Mouse (Mus musculus): ENCODE measurements around the gene Sh2d1b1. TPM values are rescaled to one million over a fixed set of nuclear protein-coding genes. Genes with fewer than 3 reads are reported as not detected.
A peak's percentile ranks its signal among the peaks of the same experiment; 100 is the strongest.
"Not testable (repeated sequence)": the region's sequence is repeated elsewhere in the genome, so short reads cannot be mapped to it uniquely, and the experiment has no call there.

Sh2d1b1 gene
- polyA plus RNA-seq (2012; fragmentation: generic; extraction: Trizol): 0.05 TPM

DNA sequence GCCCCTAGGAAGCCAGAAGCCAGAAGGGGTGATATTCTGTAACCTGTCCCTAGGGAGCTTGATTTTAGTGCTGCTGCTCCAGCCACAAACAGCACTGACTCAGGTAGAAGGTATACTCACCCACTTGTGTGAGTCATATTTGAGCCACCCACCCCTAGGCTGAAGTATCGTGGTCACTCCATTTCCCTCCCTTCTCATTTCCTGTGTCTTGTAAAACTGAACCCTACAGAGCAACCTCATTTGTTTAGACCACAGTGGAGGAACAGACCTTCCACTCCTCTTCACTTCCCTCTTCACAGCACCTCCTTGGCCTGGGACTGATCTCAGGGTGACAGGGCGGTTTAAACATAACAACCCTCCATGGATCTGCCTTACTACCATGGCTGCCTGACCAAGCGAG lies at the start of gene Sh2d1b1:
TSS of gene Sh2d1b1 (plus strand) at position 305 of the 400 bp plus-strand sequence.
- Histone ChIP-seq H3K4me2 (ENCODE audit: low read depth) (no peak within 1 kb of the TSS), H3K79me2 (ENCODE audit: control insufficient read depth, insufficient read depth) (no peaks in the 10 kb centered on the region), H3ac (ENCODE audit: control insufficient read depth, insufficient read length) (no peak within 1 kb of the TSS), H3K4me3 (no peak within 1 kb of the TSS), H3K36me3 (ENCODE audit: control insufficient read depth, insufficient read depth) (no peaks in the 10 kb centered on the region), H3K27me3 (ENCODE audit: control insufficient read depth, insufficient read depth, insufficient read length) (no peaks in the 10 kb centered on the region)
- TF ChIP-seq SRF (IDR thresholded peaks at IDR 0.05; ENCODE audit: control insufficient read depth, insufficient read length, low read depth): no peak
- no peak for TF ChIP-seq CEBPB (IDR thresholded peaks at IDR 0.05; ENCODE audit: insufficient read depth, poor library complexity, severe bottlenecking)
- no peak for TF ChIP-seq TCF12 (IDR thresholded peaks at IDR 0.05; ENCODE audit: insufficient read depth, poor library complexity, severe bottlenecking)
- no peak for TF ChIP-seq MYOG (IDR thresholded peaks at IDR 0.05; ENCODE audit: control insufficient read depth in 1 of 3, insufficient read depth in 1 of 3, insufficient read length in 2 of 3, low read depth in 2 of 3)
- TF ChIP-seq REST (IDR thresholded peaks at IDR 0.05; ENCODE audit: insufficient read depth, insufficient read length): no peak
- TF ChIP-seq MYOD1 (IDR thresholded peaks at IDR 0.05; ENCODE audit: control insufficient read depth in 1 of 3, insufficient read length in 2 of 3, low read depth in 2 of 3): no peak
- TF ChIP-seq E2F4 (IDR thresholded peaks at IDR 0.05; ENCODE audit: insufficient read depth): no peak
- TF ChIP-seq USF1 (IDR thresholded peaks at IDR 0.05; ENCODE audit: low read depth): no peak
- no peak for TF ChIP-seq POLR2AphosphoS2 (IDR thresholded peaks at IDR 0.05; ENCODE audit: insufficient read length, low read depth)
- TF ChIP-seq TCF3 (IDR thresholded peaks at IDR 0.05; ENCODE audit: insufficient read length, low read depth): no peak

- not testable (repeated sequence) for H3ac ChIP-seq (ENCODE audit: control insufficient read depth, insufficient read length); H3K36me3 ChIP-seq (ENCODE audit: control insufficient read depth, insufficient read depth); H3K4me3 ChIP-seq; H3K79me2 ChIP-seq (ENCODE audit: control insufficient read depth, insufficient read depth); H3K4me2 ChIP-seq (ENCODE audit: low read depth)
- H3K27me3 ChIP-seq (ENCODE audit: control insufficient read depth, insufficient read depth, insufficient read length): peaks cover 13% of the 10 kb centered on the region
Observed at GRCm38 (mm10) chr1:170232688-170233087, 44.4 kb upstream of the Sh2d1b1 start, which contains the start of gene Sh2d1b2. Gene Sh2d1b2, plus strand, starts transcription at chr1:170232749.

- no peaks in the 10 kb centered on the region for H3K36me3 ChIP-seq (ENCODE audit: control insufficient read depth, insufficient read depth)
- no peak overlapping the region for H3K4me2 ChIP-seq (ENCODE audit: low read depth)
- TF ChIP-seq MYOD1 (IDR thresholded peaks at IDR 0.05; ENCODE audit: control insufficient read depth in 1 of 3, insufficient read length in 2 of 3, low read depth in 2 of 3) (no peak), TCF3 (IDR thresholded peaks at IDR 0.05; ENCODE audit: insufficient read length, low read depth) (no peak), SRF (IDR thresholded peaks at IDR 0.05; ENCODE audit: control insufficient read depth, insufficient read length, low read depth) (no peak), E2F4 (IDR thresholded peaks at IDR 0.05; ENCODE audit: insufficient read depth) (no peak), MAX (IDR thresholded peaks at IDR 0.05; ENCODE audit: low read depth) (no peak), MYOG (IDR thresholded peaks at IDR 0.05; ENCODE audit: control insufficient read depth in 1 of 3, insufficient read depth in 1 of 3, insufficient read length in 2 of 3, low read depth in 2 of 3) (no peak), POLR2A (IDR thresholded peaks at IDR 0.05; ENCODE audit: insufficient read length, low read depth) (no peak), CEBPB (IDR thresholded peaks at IDR 0.05; ENCODE audit: insufficient read depth, poor library complexity, severe bottlenecking) (no peak), USF1 (IDR thresholded peaks at IDR 0.05; ENCODE audit: low read depth) (no peak)
- H3K79me2 ChIP-seq (ENCODE audit: control insufficient read depth, insufficient read depth): no peaks in the 10 kb centered on the region
- peaks cover 15% of the 10 kb centered on the region for H3K27me3 ChIP-seq (ENCODE audit: control insufficient read depth, insufficient read depth, insufficient read length)
- H3ac ChIP-seq (ENCODE audit: control insufficient read depth, insufficient read length): no peak overlapping the region
- H3K4me3 ChIP-seq: no peak overlapping the region
Observed at GRCm38 (mm10) chr1:170245016-170245415, 32.1 kb upstream of the Sh2d1b1 start.

GRCm38 (mm10) chr1:170254893-170255559 lies 22.1 kb upstream of the Sh2d1b1 start:
- TF ChIP-seq REST (IDR thresholded peaks at IDR 0.05; ENCODE audit: insufficient read depth, insufficient read length) (no peak), TCF3 (IDR thresholded peaks at IDR 0.05; ENCODE audit: insufficient read length, low read depth) (no peak), SRF (IDR thresholded peaks at IDR 0.05; ENCODE audit: control insufficient read depth, insufficient read length, low read depth) (no peak), MYOG (IDR thresholded peaks at IDR 0.05; ENCODE audit: control insufficient read depth in 1 of 3, insufficient read depth in 1 of 3, insufficient read length in 2 of 3, low read depth in 2 of 3) (no peak), USF1 (IDR thresholded peaks at IDR 0.05; ENCODE audit: low read depth) (no peak), POLR2AphosphoS2 (IDR thresholded peaks at IDR 0.05; ENCODE audit: insufficient read length, low read depth) (no peak), MAX (IDR thresholded peaks at IDR 0.05; ENCODE audit: low read depth) (no peak), E2F4 (IDR thresholded peaks at IDR 0.05; ENCODE audit: insufficient read depth) (no peak), CEBPB (IDR thresholded peaks at IDR 0.05; ENCODE audit: insufficient read depth, poor library complexity, severe bottlenecking) (no peak), TCF12 (IDR thresholded peaks at IDR 0.05; ENCODE audit: insufficient read depth, poor library complexity, severe bottlenecking) (no peak), MYOD1 (IDR thresholded peaks at IDR 0.05; ENCODE audit: control insufficient read depth in 1 of 3, insufficient read length in 2 of 3, low read depth in 2 of 3) (no peak), POLR2A (IDR thresholded peaks at IDR 0.05; ENCODE audit: insufficient read length, low read depth) (no peak)
- no peaks in the 10 kb centered on the region for H3K36me3 ChIP-seq (ENCODE audit: control insufficient read depth, insufficient read depth)

GRCm38 (mm10) chr1:170255560-170255910 lies 21.6 kb upstream of the Sh2d1b1 start:
- Histone ChIP-seq H3K79me2 (ENCODE audit: control insufficient read depth, insufficient read depth) (no peaks in the 10 kb centered on the region), H3K36me3 (ENCODE audit: control insufficient read depth, insufficient read depth) (no peaks in the 10 kb centered on the region), H3K27me3 (ENCODE audit: control insufficient read depth, insufficient read depth, insufficient read length) (no peaks in the 10 kb centered on the region), H3ac (ENCODE audit: control insufficient read depth, insufficient read length) (no peak overlapping the region), H3K4me2 (ENCODE audit: low read depth) (peak overlapping the region; percentile 60), H3K4me3 (no peak overlapping the region)
- no peak for TF ChIP-seq MYOD1 (IDR thresholded peaks at IDR 0.05; ENCODE audit: control insufficient read depth in 1 of 3, insufficient read length in 2 of 3, low read depth in 2 of 3)
- TF ChIP-seq TCF12 (IDR thresholded peaks at IDR 0.05; ENCODE audit: insufficient read depth, poor library complexity, severe bottlenecking): no peak
- TF ChIP-seq MAX (IDR thresholded peaks at IDR 0.05; ENCODE audit: low read depth): no peak
- no peak for TF ChIP-seq TCF3 (IDR thresholded peaks at IDR 0.05; ENCODE audit: insufficient read length, low read depth)
- no peak for TF ChIP-seq MYOG (IDR thresholded peaks at IDR 0.05; ENCODE audit: control insufficient read depth in 1 of 3, insufficient read depth in 1 of 3, insufficient read length in 2 of 3, low read depth in 2 of 3)
- no peak for TF ChIP-seq POLR2A (IDR thresholded peaks at IDR 0.05; ENCODE audit: insufficient read length, low read depth)
- TF ChIP-seq POLR2AphosphoS2 (IDR thresholded peaks at IDR 0.05; ENCODE audit: insufficient read length, low read depth): no peak
- TF ChIP-seq REST (IDR thresholded peaks at IDR 0.05; ENCODE audit: insufficient read depth, insufficient read length): no peak
- TF ChIP-seq CEBPB (IDR thresholded peaks at IDR 0.05; ENCODE audit: insufficient read depth, poor library complexity, severe bottlenecking): no peak
- TF ChIP-seq USF1 (IDR thresholded peaks at IDR 0.05; ENCODE audit: low read depth): no peak
- no peak for TF ChIP-seq SRF (IDR thresholded peaks at IDR 0.05; ENCODE audit: control insufficient read depth, insufficient read length, low read depth)
- TF ChIP-seq E2F4 (IDR thresholded peaks at IDR 0.05; ENCODE audit: insufficient read depth): no peak

More at GRCm38 (mm10) chr1:170254893-170255559, 22.1 kb upstream of the Sh2d1b1 start:
- Histone ChIP-seq H3K4me2 (ENCODE audit: low read depth) (peak overlapping the region; percentile 59), H3K27me3 (ENCODE audit: control insufficient read depth, insufficient read depth, insufficient read length) (no peaks in the 10 kb centered on the region), H3K79me2 (ENCODE audit: control insufficient read depth, insufficient read depth) (no peaks in the 10 kb centered on the region), H3K4me3 (peak overlapping the region; percentile 4), H3ac (ENCODE audit: control insufficient read depth, insufficient read length) (no peak overlapping the region)
